Mouse (Mus musculus): ENCODE results near the gene Bard1. TPM values are rescaled to one million over a fixed set of nuclear protein-coding genes. Genes with fewer than 3 reads are reported as not detected.

Bard1 gene
- polyA plus RNA-seq, 1 experiment from 2014 or later, result 2.4 TPM

DNA sequence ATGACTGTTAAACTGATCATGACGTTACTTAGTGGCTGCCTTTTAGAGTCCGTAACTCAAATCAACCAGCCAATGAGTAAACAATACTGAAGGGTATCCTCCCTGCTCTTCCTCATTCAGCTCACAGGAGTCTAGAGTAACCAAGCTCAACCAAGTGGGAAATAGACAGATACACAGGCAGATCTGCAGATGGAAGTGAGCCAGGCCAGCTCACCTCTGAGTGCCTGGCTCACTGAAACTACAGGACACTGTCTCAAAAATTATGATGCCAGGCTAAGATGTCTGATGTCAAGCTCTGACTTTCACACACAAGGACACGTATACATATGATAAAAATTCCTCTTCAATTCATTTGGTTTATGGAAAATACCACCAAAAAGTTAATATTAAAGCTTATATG lies 59.0 kb downstream of the Bard1 start:
- no peak for ATAC-seq (ENCODE audit: low FRiP score, low read depth)
- H3K4me3 ChIP-seq, result no peak overlapping the region
- no peak overlapping the region for H3K27ac ChIP-seq
- H3K4me2 ChIP-seq (replicated peaks), result no peak overlapping the region
- peaks cover 2% of the 10 kb centered on the region for H3K36me3 ChIP-seq
- no peaks in the 10 kb centered on the region for H3K9me3 ChIP-seq
- 79% methylated on average over 3 of the region's 3 CpGs for WGBS
- H3K27me3 ChIP-seq, result no peaks in the 10 kb centered on the region
- no peaks in the 10 kb centered on the region for H3K4me1 ChIP-seq
- H3K9ac ChIP-seq, result no peak overlapping the region

DNA sequence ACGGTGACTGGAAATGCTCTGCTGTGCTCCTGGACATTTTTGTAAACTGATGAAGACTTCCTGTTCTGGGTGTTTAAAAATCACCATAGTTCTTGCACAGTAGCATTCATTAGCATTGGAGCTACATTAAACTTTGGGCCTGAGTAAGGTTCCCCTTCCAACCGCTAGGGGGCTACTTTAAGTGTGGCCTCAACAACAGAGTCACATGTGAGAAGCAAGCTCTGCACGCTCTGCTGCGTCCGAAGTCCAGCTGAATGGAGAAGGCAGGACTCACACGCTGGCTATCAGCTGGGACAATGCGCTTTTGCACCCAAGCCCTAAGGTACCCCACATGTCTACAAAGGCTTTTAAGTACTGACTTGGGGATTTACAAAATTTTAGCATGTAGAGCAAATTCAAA lies 65.9 kb downstream of the Bard1 start:
- peaks cover 3% of the 10 kb centered on the region; the same call in 1 of the 2 replicates for H3K36me3 ChIP-seq
- H3K9ac ChIP-seq, result no peak overlapping the region
- no peak overlapping the region for H3K27ac ChIP-seq
- no peaks in the 10 kb centered on the region for H3K9me3 ChIP-seq
- no peak overlapping the region for H3K4me2 ChIP-seq (replicated peaks)
- 73% methylated on average over 7 of the region's 7 CpGs for WGBS
- no peaks in the 10 kb centered on the region for H3K27me3 ChIP-seq
- no peak overlapping the region for H3K4me3 ChIP-seq
- H3K4me1 ChIP-seq, result no peaks in the 10 kb centered on the region
- no peak for ATAC-seq (ENCODE audit: low FRiP score, low read depth)

DNA sequence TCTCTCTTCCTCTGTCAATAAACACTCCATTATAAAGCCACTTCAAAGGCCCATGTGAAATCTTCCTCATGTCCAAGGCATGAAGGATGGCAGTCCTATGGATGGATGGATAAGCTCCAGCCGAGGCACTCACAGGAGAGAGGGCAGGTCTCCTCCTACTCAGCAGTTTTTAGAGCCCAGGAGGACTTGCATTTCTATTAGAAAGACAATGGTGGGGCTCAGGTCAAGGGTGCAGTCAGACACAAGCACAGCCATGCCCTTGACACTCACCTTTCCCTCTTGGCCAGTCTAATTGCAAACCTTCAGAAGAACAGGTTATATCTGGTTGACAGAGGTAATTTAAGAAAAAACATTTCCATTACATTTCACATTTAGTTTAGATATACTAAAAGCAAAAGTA lies 67.4 kb downstream of the Bard1 start:
- Histone ChIP-seq H3K4me1 (no peaks in the 10 kb centered on the region), H3K4me2 (replicated peaks) (no peak overlapping the region), H3K27ac (no peak overlapping the region), H3K36me3 (peaks cover 4% of the 10 kb centered on the region), H3K9ac (no peak overlapping the region), H3K9me3 (no peaks in the 10 kb centered on the region), H3K4me3 (no peak overlapping the region), H3K27me3 (no peaks in the 10 kb centered on the region)
- no peak for ATAC-seq (ENCODE audit: low FRiP score, low read depth)
- WGBS, result 33% methylated on average over 1 of the region's 1 CpGs

DNA sequence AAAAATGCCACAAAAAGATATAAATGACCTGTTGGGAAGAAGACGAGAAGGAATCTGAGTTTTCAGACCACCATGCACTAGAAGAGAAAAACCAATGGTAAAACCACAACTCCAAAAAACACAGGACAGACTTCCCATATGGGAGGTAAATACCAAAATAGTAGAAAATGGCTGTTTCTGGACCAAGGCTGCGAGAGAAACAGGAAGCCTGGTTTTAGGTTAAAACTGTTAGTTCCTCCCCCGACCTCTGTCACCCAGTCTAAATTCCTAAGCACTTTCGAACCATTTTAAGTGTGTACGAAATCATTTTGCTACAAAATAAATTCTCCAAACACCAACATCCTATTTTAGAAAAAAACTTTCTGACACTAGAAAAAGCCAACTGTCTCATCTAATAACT lies 80.2 kb downstream of the Bard1 start:
- H3K36me3 ChIP-seq, result peaks cover 3% of the 10 kb centered on the region
- no peak overlapping the region for H3K27ac ChIP-seq
- no peaks in the 10 kb centered on the region for H3K4me1 ChIP-seq
- H3K9me3 ChIP-seq, result no peaks in the 10 kb centered on the region
- no peak overlapping the region for H3K9ac ChIP-seq
- WGBS, result 77% methylated on average over 5 of the region's 5 CpGs
- H3K4me2 ChIP-seq (replicated peaks), result no peak overlapping the region
- H3K4me3 ChIP-seq, result no peak overlapping the region
- no peak for ATAC-seq (ENCODE audit: low FRiP score, low read depth)
- H3K27me3 ChIP-seq, result no peaks in the 10 kb centered on the region

DNA sequence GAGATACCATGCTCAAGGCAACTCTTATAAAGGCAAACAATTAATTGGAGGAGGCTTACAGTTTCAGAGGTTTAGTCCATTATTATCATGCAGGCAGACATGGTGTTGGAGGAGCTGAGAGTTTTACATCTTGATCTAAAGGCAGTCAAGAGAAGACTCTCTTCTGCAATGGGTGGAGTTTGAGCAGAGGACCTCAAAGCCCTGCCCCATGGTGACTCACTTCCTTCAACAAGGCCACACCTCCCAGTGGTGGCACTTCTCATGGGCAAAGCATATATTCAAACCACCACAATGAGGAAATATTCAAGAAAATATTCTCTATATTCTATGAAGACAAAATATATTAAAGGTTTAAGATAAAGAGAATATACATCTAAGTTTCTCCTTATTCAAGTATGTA lies 88.6 kb downstream of the Bard1 start:
- Histone ChIP-seq H3K4me2 (replicated peaks) (no peak overlapping the region), H3K27me3 (no peaks in the 10 kb centered on the region), H3K4me1 (no peaks in the 10 kb centered on the region), H3K27ac (no peak overlapping the region), H3K9me3 (no peaks in the 10 kb centered on the region), H3K9ac (no peak overlapping the region), H3K4me3 (no peak overlapping the region), H3K36me3 (no peaks in the 10 kb centered on the region)
- ATAC-seq (ENCODE audit: low FRiP score, low read depth), result no peak

DNA sequence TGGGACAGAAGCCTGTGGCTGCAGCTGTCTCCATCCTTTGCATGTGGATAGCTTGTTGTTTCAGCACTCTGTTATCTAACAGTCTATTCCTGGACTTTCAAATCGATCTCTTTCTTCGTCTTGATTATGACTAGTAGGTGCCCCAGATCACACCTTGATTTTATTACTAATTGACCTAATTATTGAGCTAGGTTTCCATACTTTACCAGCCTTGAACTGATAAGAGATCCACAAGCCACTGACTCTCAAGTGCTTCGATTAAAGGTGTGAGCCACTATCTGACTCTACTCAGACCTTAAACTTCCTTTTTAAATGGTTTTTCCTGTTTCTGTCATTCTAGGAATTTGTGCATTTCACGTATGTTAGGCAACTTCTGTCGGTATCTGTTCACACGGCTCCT lies 96.9 kb downstream of the Bard1 start:
- Histone ChIP-seq H3K27ac (no peak overlapping the region), H3K4me2 (replicated peaks) (no peak overlapping the region), H3K9ac (no peak overlapping the region), H3K36me3 (no peaks in the 10 kb centered on the region), H3K4me3 (no peak overlapping the region), H3K9me3 (no peaks in the 10 kb centered on the region), H3K4me1 (no peaks in the 10 kb centered on the region), H3K27me3 (no peaks in the 10 kb centered on the region)
- 85% methylated on average over 6 of the region's 6 CpGs for WGBS
- ATAC-seq (ENCODE audit: low FRiP score, low read depth), result no peak

DNA sequence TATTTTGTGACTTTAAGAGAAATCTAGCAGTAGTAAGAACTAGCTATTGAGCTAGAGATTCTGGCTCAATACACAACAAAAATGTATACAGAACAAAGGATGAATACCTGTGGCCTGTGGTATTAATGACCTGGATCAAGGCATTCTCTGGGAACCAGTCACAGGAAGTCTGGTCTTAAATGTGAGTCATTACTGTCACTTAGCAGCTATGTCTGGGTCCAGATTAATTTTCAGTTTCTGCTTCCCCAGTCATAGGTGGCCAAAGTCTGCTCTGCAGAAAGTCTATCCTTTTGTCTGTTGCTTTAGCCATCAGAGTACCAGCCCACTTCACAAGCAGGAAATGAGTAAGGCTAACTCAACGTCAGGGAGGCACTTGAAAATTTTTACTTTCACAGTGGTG lies 98.8 kb downstream of the Bard1 start:
- Histone ChIP-seq H3K4me1 (no peaks in the 10 kb centered on the region), H3K9ac (no peak overlapping the region), H3K27ac (no peak overlapping the region), H3K27me3 (no peaks in the 10 kb centered on the region), H3K4me3 (no peak overlapping the region), H3K4me2 (replicated peaks) (no peak overlapping the region), H3K36me3 (no peaks in the 10 kb centered on the region), H3K9me3 (no peaks in the 10 kb centered on the region)
- WGBS, result 34% methylated on average over 1 of the region's 1 CpGs
- no peak for ATAC-seq (ENCODE audit: low FRiP score, low read depth)

DNA sequence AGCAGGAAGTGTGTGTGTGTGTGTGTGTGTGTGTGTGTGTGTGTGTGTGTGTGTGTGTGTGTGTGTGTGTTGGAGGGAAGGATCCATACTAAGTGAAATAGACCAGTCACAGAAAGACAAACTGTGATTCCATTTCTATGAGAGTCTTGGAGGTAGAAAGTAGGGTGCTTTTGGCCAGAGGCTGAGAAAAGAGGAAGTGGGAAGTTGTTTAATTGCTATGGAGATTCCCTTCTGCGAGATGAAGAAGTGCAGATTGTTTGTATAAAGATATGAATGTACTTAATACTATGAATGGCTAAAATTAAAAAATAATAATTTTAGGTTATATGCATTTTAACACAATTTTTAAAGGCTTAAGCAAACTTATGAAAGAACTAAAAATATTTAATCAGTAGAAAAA lies 99.2 kb downstream of the Bard1 start:
- Histone ChIP-seq H3K36me3 (no peaks in the 10 kb centered on the region), H3K9me3 (no peaks in the 10 kb centered on the region), H3K4me3 (no peak overlapping the region), H3K4me1 (no peaks in the 10 kb centered on the region), H3K27ac (no peak overlapping the region), H3K9ac (no peak overlapping the region), H3K27me3 (no peaks in the 10 kb centered on the region), H3K4me2 (replicated peaks) (no peak overlapping the region)
- ATAC-seq (ENCODE audit: low FRiP score, low read depth), result no peak
- 67% methylated on average over 1 of the region's 1 CpGs for WGBS

DNA sequence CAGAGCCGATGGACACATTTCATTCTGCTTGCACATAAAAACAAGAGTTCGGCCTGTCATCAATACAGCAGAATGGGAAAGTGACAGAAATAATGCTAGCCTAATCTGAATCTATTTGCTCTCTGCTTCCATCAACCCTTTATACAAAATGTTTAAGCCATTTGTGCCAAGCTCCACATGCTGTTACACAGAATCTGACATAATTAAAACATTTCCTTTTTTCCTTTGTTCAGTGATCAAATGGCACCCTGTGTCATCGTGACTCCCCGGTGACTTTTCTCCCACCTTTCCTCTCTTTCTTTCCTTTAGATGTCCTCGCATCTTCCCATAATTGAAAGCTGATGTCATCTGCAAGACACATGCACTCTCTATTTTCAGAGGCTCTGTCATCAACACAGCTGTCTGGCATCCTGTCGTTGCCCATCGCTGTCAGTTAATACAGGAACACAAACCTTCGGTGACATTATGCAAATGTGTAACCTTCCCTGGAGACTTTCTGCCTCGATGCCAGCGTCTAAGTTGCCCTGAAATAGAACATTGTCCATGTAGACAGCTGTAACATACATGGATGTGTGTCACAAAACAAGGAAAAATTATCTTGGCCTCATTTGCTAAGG lies 105.5 kb downstream of the Bard1 start:
- Histone ChIP-seq H3K36me3 (no peaks in the 10 kb centered on the region), H3K27me3 (no peaks in the 10 kb centered on the region), H3K9ac (no peak overlapping the region), H3K9me3 (no peaks in the 10 kb centered on the region), H3K4me1 (no peaks in the 10 kb centered on the region), H3K27ac (no peak overlapping the region), H3K4me3 (no peak overlapping the region), H3K4me2 (replicated peaks) (no peak overlapping the region)
- no peak for ATAC-seq (ENCODE audit: low FRiP score, low read depth)
- WGBS, result 69% methylated on average over 10 of the region's 10 CpGs

DNA sequence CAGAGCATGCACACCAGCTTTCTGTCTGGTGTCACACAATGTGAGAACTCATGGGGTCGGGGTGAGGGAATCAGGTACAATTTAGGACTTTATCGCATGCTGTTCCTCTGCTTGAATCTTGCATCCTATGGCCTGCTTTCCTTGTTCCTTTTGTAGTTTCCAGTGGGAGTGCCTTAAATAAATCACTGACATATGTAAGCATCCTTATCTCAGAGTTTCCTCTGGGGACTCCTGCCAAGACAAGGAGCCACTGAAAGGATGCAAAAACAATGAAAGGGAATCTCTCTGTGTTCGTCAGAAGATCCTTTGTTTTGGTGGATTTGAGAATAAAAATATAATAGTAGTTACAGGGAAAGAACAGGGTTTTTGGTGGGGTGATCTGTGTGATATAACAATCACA lies 106.2 kb downstream of the Bard1 start:
- H3K4me2 ChIP-seq (replicated peaks), result no peak overlapping the region
- H3K27ac ChIP-seq, result no peak overlapping the region
- H3K27me3 ChIP-seq, result no peaks in the 10 kb centered on the region
- H3K4me3 ChIP-seq, result no peak overlapping the region
- no peaks in the 10 kb centered on the region for H3K4me1 ChIP-seq
- ATAC-seq (ENCODE audit: low FRiP score, low read depth), result no peak
- H3K36me3 ChIP-seq, result no peaks in the 10 kb centered on the region
- H3K9ac ChIP-seq, result no peak overlapping the region
- no peaks in the 10 kb centered on the region for H3K9me3 ChIP-seq
- 85% methylated on average over 3 of the region's 3 CpGs for WGBS

All from limb, embryonic 13.5 days (tissue).